Mouse (Mus musculus) layer of hippocampus, postnatal 10 days (tissue): ENCODE data around the gene Pmel. TPM values are rescaled to one million over a fixed set of nuclear protein-coding genes. Genes with fewer than 3 reads are reported as not detected.
A peak's percentile ranks its signal among the peaks of the same experiment; 100 is the strongest.

Source experiments
- DNase-seq, 2 experiments: peaks; one replicate each; pipeline ENCODE4 v3.0.0; 2021; ENCODE audit warnings: low spot score in 2 of 2
- total RNA-seq, 2 experiments: library from RNA; stranded (reverse); gene quantifications; 2 replicates each; pipeline ENCODE4 v1.2.3; 2021

The Pmel gene
- total RNA-seq, 2 experiments from 2014 or later, result 0.91 to 1.1 TPM

DNA sequence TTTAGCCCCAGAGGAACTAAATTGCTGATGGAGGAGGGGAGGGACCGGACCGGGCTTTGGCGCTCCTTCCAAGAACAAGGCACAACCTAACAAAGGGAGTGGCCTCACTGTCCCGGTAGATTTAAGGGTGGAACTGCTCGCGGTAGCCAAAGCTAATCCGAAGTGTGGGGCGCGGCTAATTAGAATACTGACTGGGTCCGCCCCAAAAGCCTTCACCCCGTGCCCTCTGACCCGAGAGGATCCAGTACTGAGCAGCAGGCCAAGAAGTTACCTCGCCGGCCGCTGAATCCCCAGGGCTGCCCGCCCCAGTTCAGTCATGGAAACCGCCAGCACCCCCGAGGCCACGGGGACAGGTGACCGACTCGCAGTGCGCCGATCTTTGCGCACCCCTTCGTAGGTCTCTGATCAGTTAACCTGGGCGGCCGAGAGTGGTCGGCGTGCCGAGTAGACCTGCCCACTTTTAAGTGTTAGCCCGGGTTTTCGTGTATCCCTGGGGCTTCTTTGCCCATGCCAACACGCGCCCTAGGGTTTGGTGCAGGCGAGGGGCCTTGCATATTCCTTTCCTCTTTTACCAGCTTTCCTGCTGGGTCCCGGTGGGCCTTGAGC lies 43.8 kb downstream of the Pmel start, which contains the start of gene Pym1:
Pym1 (plus strand) TSS at position 244 of the 606 bp plus-strand sequence.
- DNase-seq, result peak in 1 of 2 experiments; percentile 56

DNA sequence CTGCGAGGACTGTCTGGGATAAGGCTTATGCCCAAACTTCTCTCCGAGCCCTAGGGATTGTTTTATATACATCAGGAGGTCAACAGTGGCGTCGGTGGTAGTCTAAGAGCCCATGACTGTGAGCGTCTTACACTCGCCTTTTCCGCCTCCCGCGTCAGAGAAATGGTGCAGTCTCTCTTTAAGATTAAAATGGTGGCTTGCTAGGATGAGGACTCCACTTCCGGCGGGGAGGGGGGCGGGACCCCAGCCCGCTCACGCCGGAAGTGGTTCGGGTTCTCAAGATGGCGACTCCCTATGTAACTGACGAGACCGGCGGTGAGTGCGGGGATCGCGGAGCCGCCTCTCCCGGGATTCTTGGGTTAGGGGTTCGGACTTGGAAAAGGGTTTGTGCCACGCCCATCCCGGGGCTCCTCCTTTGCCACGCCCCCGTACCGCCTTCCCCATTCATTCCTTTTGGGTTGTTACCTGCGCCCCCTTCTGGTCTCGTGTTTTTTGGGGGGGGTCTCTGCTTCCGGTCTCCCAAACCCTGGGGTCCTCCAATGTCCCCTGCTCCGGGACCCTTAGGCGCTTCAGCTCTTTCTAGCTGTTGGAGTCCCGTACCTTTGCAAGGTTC lies 44.4 kb downstream of the Pmel start:
- peak; percentile 76 to 80 for DNase-seq

Other genes starting within 250 kb of the Pmel start
- gene Smarcc2, start 244.9 kb upstream of the Pmel start, total RNA-seq, result 100 to 1,000 TPM; 205 to 222 TPM
- gene Myl6, start 210.1 kb upstream of the Pmel start, total RNA-seq, result 100 to 1,000 TPM; 608 to 632 TPM
- 10 to 100 TPM; 25.5 to 29.3 TPM for gene Myl6b, start 205.5 kb upstream of the Pmel start, total RNA-seq
- gene Esyt1, start 178.3 kb upstream of the Pmel start, total RNA-seq, result 10 to 100 TPM; 10.1 to 11.9 TPM
- gene Zc3h10, start 156.4 kb upstream of the Pmel start, total RNA-seq, result 10 to 100 TPM; 12.2 to 14.0 TPM
- 1,000 to 10,000 TPM; 2,468 to 2,532 TPM for gene Rpl41, start 154.9 kb upstream of the Pmel start, total RNA-seq
- gene Pa2g4, start 138.2 kb upstream of the Pmel start, total RNA-seq, result 10 to 100 TPM; 83.2 to 87.6 TPM
- under 1 TPM; 0.71 to 0.76 TPM for gene Erbb3, start 114.5 kb upstream of the Pmel start, total RNA-seq
- gene Rps26, start 77.4 kb upstream of the Pmel start, total RNA-seq, result 100 to 1,000 TPM; 508 to 545 TPM
- 10 to 100 TPM; 17.2 to 17.7 TPM for gene Ikzf4, start 58.2 kb upstream of the Pmel start, total RNA-seq
- gene Suox, start 30.1 kb upstream of the Pmel start, total RNA-seq, result 10 to 100 TPM in 1 of 2 experiments, 1 to 10 TPM in 1; 9.5 to 11.9 TPM
- gene Rab5b, start 7.9 kb upstream of the Pmel start, total RNA-seq, result 100 to 1,000 TPM; 118 to 125 TPM
- 1 to 10 TPM; 7.9 to 9.6 TPM for gene Cdk2, start 836 bp downstream of the Pmel start, total RNA-seq
- gene Dgka, start 40.7 kb downstream of the Pmel start, total RNA-seq, result 1 to 10 TPM; 8.0 to 8.2 TPM
- gene Pym1, start 43.7 kb downstream of the Pmel start, total RNA-seq, result 10 to 100 TPM; 34.9 to 35.1 TPM
- gene Mmp19, start 86.7 kb downstream of the Pmel start, total RNA-seq, result under 1 TPM; 0.53 to 0.89 TPM
- 10 to 100 TPM; 59.9 to 65.7 TPM for gene Dnajc14, start 99.9 kb downstream of the Pmel start, total RNA-seq
- 10 to 100 TPM; 13.9 to 17.6 TPM for gene Tmem198b, start 100.2 kb downstream of the Pmel start, total RNA-seq
- 10 to 100 TPM; 40.9 to 48.2 TPM for gene Sarnp, start 113.1 kb downstream of the Pmel start, total RNA-seq
- 1 to 10 TPM; 3.7 to 6.0 TPM for gene Ormdl2, start 117.5 kb downstream of the Pmel start, total RNA-seq
- gene Gdf11, start 187.5 kb downstream of the Pmel start, total RNA-seq, result 10 to 100 TPM; 23.1 to 24.0 TPM
- gene Cd63, start 196.8 kb downstream of the Pmel start, total RNA-seq, result 100 to 1,000 TPM in 1 of 2 experiments, 10 to 100 TPM in 1; 81.7 to 110 TPM
- 1 to 10 TPM; 5.6 to 6.7 TPM for gene Rdh5, start 218.7 kb downstream of the Pmel start, total RNA-seq
- 100 to 1,000 TPM; 109 to 123 TPM for gene Bloc1s1, start 219.8 kb downstream of the Pmel start, total RNA-seq
- gene Itga7, start 229.6 kb downstream of the Pmel start, total RNA-seq, result 10 to 100 TPM; 22.2 to 27.4 TPM